Mouse (Mus musculus) neural tube, embryonic 11.5 days (tissue): Measurements from ENCODE around the gene Fance. TPM values are rescaled to one million over a fixed set of nuclear protein-coding genes. Genes with fewer than 3 reads are reported as not detected.

ENCODE experiments used
- ATAC-seq: fragments of 200-750 bp; cut with Nextera tagmentation; 2 replicates; pipeline ENCODE4 v1.8.0; 2017; ENCODE audit warnings: moderate number of reproducible peaks, mild to moderate bottlenecking, moderate TSS enrichment, moderate library complexity; ENCODE audit not compliant: insufficient read depth, low FRiP score, low TSS enrichment
- DNase-seq: peaks from one replicate; pipeline ENCODE4 v3.0.0-alpha.2; 2015; ENCODE audit warnings: low spot score
- H3K27ac ChIP-seq: fragments of 300-500 bp; sonication (generic); 2 replicates; pipeline ENCODE4 v1.5.1; 2014; ENCODE audit warnings: low read depth, mild to moderate bottlenecking, low read length
- H3K27me3 ChIP-seq: fragments of 300-500 bp; sonication (generic); 2 replicates; pipeline ENCODE4 v1.6.1; 2014; ENCODE audit warnings: mild to moderate bottlenecking, low read length, mixed read lengths; ENCODE audit not compliant: control insufficient read depth, insufficient read depth
- H3K36me3 ChIP-seq: fragments of 300-500 bp; sonication (generic); 2 replicates; pipeline ENCODE4 v1.6.1; 2014; ENCODE audit warnings: mild to moderate bottlenecking, low read length, moderate library complexity, mixed read lengths; ENCODE audit not compliant: control insufficient read depth, insufficient read depth
- H3K4me1 ChIP-seq: fragments of 300-500 bp; sonication (generic); 2 replicates; pipeline ENCODE4 v1.6.1; 2014; ENCODE audit warnings: low read length, mixed read lengths; ENCODE audit not compliant: control insufficient read depth, insufficient read depth
- H3K4me2 ChIP-seq: fragments of 300-500 bp; sonication (generic); 2 replicates; pipeline ENCODE4 v1.6.1; 2014; ENCODE audit warnings: low read depth, mild to moderate bottlenecking, moderate library complexity
- H3K4me3 ChIP-seq: fragments of 300-500 bp; sonication (generic); 2 replicates; pipeline ENCODE4 v1.5.1; 2014; ENCODE audit warnings: low read depth, low read length
- H3K9ac ChIP-seq: fragments of 300-500 bp; sonication (generic); 2 replicates; pipeline ENCODE4 v1.6.1; 2014; ENCODE audit warnings: mild to moderate bottlenecking, low read length
- H3K9me3 ChIP-seq: fragments of 300-500 bp; sonication (generic); 2 replicates; pipeline ENCODE4 v1.6.1; 2016; ENCODE audit warnings: low read length; ENCODE audit not compliant: control insufficient read depth
- WGBS: fragments of 180-500 bp; shearing (Covaris S2); extraction: QIAGEN DNeasy Blood & Tissue Kit; methylation state at CpG from one replicate; pipeline ENCODE4 v1.1.7; 2014; 5-methylcytosine and 5-hydroxymethylcytosine counted together
- polyA plus RNA-seq: library from polyadenylated mRNA; unstranded; fragments of >200 nt; fragmentation: Nextera tagmentation; extraction: Ambion mirVana; gene quantifications from 2 replicates; pipeline ENCODE4 v1.2.1, GENCODE M21; 2014

The Fance gene
- polyA plus RNA-seq, 1 experiment from 2014 or later = 23.7 TPM

DNA sequence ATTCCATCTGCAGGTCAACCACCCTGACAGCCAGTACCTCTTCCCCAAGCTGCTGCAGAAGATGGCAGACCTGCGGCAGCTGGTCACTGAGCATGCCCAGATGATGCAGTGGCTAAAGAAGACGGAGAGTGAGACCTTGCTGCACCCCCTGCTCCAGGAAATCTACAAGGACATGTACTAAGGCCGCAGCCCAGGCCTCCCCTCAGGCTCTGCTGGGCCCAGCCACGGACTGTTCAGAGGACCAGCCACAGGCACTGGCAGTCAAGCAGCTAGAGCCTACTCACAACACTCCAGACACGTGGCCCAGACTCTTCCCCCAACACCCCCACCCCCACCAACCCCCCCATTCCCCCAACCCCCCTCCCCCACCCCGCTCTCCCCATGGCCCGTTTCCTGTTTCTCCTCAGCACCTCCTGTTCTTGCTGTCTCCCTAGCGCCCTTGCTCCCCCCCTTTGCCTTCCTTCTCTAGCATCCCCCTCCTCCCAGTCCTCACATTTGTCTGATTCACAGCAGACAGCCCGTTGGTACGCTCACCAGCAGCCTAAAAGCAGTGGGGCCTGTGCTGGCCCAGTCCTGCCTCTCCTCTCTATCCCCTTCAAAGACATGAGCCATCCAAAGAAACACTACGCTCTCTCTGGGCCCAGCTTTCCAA lies 13.5 kb upstream of the Fance start:
- DNase-seq (no peak), ATAC-seq (no peak)
- Histone ChIP-seq H3K27me3 (no peaks in the 10 kb centered on the region), H3K4me1 (peaks cover 11% of the 10 kb centered on the region), H3K9ac (0 out of 2 replicates have a peak overlapping the region, but pooled peaks have one; percentile 7), H3K4me3 (no peak overlapping the region), H3K27ac (0 out of 2 replicates have a peak overlapping the region, but pooled peaks have one; percentile 34), H3K9me3 (no peaks in the 10 kb centered on the region), H3K36me3 (no peaks in the 10 kb centered on the region), H3K4me2 (no peak overlapping the region)
- 45% methylated on average over 8 of the region's 11 CpGs for WGBS

DNA sequence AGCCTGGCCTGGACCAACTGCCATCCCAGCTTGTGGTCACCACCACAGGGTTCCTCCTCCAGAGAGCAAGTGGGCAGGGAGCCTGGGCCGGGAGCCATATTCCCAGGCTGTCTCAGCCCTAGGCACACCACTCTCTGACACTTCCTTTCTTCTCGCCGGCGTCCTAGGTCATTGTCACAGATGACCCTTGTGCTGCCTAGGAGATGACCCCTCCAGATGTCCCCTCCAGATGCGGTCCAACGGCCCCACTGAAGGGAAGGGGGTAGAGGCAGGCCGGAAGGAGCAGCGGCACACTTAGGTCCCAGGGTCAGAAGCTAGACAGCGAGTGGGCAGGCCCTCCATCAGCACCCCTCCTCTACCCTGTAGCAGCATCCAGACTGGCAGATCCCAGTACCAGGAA lies 13.0 kb upstream of the Fance start:
- Histone ChIP-seq H3K9ac (0 out of 2 replicates have a peak overlapping the region, but pooled peaks have one; percentile 7), H3K4me1 (peaks cover 11% of the 10 kb centered on the region), H3K4me2 (no peak overlapping the region), H3K4me3 (no peak overlapping the region), H3K27ac (0 out of 2 replicates have a peak overlapping the region, but pooled peaks have one; percentile 34), H3K9me3 (no peaks in the 10 kb centered on the region), H3K27me3 (no peaks in the 10 kb centered on the region), H3K36me3 (no peaks in the 10 kb centered on the region)
- no peak for ATAC-seq
- DNase-seq = no peak
- WGBS = 21% methylated on average over 9 of the region's 9 CpGs

DNA sequence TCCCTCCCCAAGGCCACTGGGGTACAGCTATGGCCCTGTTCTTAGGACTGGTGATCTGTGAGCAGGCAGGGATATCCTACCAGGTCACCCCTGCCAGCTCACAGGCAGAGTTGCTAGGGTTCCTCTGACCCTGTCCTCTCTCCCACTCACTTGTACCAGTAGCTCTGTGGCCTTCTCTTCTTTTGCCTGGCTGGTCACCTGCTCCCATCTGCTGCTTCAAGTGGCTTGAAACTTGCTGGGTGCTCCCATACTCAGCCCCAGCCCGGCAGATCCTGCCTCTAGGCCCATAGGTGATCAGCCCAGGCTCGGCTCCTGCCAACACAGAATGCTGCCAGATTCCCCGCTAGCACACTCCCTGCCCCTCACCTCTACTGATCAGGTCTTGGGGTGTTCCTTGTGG lies 12.5 kb upstream of the Fance start:
- Histone ChIP-seq H3K4me2 (no peak overlapping the region), H3K36me3 (no peaks in the 10 kb centered on the region), H3K9ac (no peak overlapping the region), H3K27me3 (no peaks in the 10 kb centered on the region), H3K9me3 (no peaks in the 10 kb centered on the region), H3K4me3 (no peak overlapping the region), H3K4me1 (peaks cover 11% of the 10 kb centered on the region), H3K27ac (no peak overlapping the region)
- WGBS = 67% methylated on average over 3 of the region's 3 CpGs
- ATAC-seq = no peak
- DNase-seq = no peak

DNA sequence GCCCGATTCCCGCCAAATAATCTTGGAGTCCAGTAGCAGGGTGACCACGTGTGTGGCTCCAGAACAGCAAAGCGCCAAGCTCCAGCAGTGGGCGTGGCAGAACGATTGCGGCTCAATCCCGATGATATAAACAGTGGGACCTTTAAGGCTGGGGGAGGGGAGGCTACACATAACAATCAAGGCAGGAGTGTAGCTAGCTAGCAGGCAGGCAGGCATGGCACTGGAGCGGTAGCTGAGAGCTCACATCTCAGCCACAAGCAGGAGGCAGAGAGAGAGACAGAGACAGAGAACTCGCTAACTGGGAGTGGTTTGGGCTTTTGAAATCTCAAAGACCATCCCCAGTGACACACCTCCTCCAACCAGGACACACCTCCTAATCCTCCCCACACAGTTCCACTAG lies 8.1 kb upstream of the Fance start:
- Histone ChIP-seq H3K9me3 (no peaks in the 10 kb centered on the region), H3K4me2 (no peak overlapping the region), H3K27me3 (no peaks in the 10 kb centered on the region), H3K4me1 (peaks cover 7% of the 10 kb centered on the region), H3K27ac (no peak overlapping the region), H3K36me3 (no peaks in the 10 kb centered on the region), H3K9ac (no peak overlapping the region), H3K4me3 (no peak overlapping the region)
- DNase-seq (no peak), ATAC-seq (no peak)
- 57% methylated on average over 10 of the region's 10 CpGs for whole genome bisulfite sequencing

DNA sequence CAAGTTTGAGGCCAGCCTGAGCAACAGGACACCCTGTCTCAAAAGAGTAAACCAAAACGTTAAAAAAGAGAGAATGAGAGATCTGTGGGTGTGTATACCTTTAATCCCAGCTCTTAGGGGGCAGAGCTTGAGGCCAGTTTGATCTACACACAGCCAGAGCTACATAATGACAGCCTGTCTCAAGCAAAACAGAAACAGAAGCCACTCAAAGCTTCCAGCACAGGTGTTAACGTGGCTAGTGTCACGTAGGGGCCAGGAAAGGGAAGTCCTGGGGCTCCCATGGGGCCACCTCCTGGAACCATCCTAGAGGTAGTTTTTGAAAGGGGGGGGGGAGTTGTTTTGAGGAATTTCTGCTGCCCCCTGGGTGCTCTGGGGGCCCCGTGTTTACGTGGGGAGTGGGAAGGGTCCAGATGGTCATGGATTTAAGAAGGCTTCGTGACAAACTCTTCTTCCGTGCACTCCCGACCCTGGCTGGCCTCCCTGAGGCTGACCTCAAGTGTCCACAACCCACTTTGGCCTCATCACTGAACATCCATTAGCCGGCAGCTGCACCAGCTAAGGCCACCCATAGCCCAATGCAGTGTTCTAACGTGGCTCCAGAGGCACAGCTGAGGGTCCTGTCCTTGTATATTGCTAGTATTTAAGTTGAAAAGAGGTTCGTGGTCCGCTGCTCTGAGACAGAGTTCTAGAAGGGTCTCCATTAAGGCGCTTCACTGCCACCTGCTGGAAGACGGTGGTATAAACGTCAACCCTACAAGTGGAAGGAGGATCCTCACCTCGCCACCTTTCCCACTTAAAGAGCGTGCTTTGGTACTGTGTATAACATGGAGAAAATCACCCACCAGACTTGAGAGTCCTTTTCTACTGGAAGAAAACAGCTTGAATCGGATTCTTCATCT lies 4.8 kb upstream of the Fance start:
- peaks cover 4% of the 10 kb centered on the region; the same call in 1 of the 2 replicates for H3K4me1 ChIP-seq
- H3K4me2 ChIP-seq = no peak overlapping the region
- no peak overlapping the region for H3K4me3 ChIP-seq
- no peak overlapping the region for H3K9ac ChIP-seq
- 18% methylated on average over 18 of the region's 18 CpGs for WGBS
- H3K27me3 ChIP-seq = no peaks in the 10 kb centered on the region
- ATAC-seq = no peak
- H3K9me3 ChIP-seq = no peaks in the 10 kb centered on the region
- no peaks in the 10 kb centered on the region for H3K36me3 ChIP-seq
- no peak overlapping the region for H3K27ac ChIP-seq
- peak; percentile 89 for DNase-seq

DNA sequence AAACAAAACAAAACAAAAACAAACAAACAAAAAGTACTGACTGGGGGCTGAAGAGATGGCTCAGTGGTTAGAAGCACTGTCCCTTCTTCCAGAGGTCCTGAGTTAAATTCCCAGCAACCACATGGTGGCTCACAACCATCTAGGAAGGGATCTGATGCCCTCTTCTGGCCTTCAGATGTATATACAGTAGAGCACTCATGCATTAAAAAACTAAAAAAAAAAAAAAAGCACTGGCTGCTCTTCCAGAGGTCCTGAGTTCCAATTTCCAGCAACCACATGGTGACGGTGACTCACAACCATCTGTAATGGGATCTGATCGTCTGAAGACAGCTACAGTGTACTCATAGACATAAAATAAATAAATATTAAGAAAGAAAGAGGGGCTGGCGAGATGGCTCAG lies 2.5 kb upstream of the Fance start:
- ATAC-seq = no peak
- Histone ChIP-seq H3K27ac (no peak overlapping the region), H3K4me1 (peaks cover 4% of the 10 kb centered on the region; the same call in 1 of the 2 replicates), H3K9ac (no peak overlapping the region), H3K27me3 (no peaks in the 10 kb centered on the region), H3K4me3 (no peak overlapping the region), H3K4me2 (no peak overlapping the region), H3K9me3 (no peaks in the 10 kb centered on the region), H3K36me3 (no peaks in the 10 kb centered on the region)
- 84% methylated on average over 3 of the region's 3 CpGs for WGBS
- DNase-seq = no peak

DNA sequence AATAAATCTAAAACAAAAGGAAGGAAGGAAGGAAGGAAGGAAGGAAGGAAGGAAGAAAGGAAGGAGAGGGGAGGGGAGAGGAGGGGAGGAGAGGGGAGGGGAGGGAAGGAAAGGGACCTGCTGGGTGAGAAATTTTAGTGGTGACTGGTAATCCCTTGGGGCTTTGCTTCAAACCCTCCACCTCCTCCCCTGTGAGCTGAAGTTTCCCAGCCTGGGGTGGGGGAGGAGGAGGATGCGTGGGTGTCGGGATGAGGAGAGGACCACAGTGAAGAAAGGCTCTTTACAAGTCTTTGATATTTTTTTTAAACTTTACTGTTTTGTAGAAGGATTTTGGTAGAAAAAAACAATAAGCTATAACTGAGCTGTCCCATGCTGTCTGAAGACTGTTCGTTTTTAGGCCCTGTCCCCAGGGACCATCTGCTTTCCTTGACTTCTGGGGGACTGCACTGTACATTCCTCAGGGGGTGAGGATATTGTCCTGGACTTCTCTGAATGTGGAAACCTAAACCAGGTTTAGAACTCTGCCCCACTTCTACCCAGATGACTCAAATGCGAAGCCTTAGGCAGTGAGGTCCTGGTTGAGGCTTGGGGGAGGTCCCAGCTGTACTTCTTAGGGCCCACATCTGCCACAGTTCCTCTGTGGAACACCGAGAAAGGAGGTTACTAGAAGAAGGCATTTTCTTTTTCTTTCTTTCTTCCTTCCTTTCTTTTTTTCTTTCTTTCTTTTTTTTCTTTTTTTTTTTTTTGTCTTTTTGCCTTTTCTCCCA lies 1.8 kb upstream of the Fance start:
- 73% methylated on average over 5 of the region's 5 CpGs for WGBS

More for the DNA sequence above, 1.8 kb upstream of the Fance start:
- no peak overlapping the region for H3K27ac ChIP-seq
- no peak for ATAC-seq
- no peak for DNase-seq
- H3K4me3 ChIP-seq = no peak overlapping the region
- H3K36me3 ChIP-seq = no peaks in the 10 kb centered on the region; the same call in 1 of the 2 replicates
- H3K27me3 ChIP-seq = no peaks in the 10 kb centered on the region
- H3K4me2 ChIP-seq = no peak overlapping the region
- peaks cover 4% of the 10 kb centered on the region; the same call in 1 of the 2 replicates for H3K4me1 ChIP-seq
- H3K9ac ChIP-seq = no peak overlapping the region
- no peaks in the 10 kb centered on the region for H3K9me3 ChIP-seq
